Mouse (Mus musculus) embryonic facial prominence, embryonic 10.5 days (tissue): Measurements from ENCODE around the gene Lpcat2b. TPM values are rescaled to one million over a fixed set of nuclear protein-coding genes. Genes with fewer than 3 reads are reported as not detected.

Source experiments
- DNase-seq: peaks from one replicate; pipeline ENCODE4 v3.0.0-alpha.2; 2017; ENCODE audit warnings: low spot score
- H3K27ac ChIP-seq: fragments of 300-500 bp; sonication (generic); replicated peaks from 2 replicates; pipeline ENCODE4 v1.5.1; 2016; ENCODE audit warnings: mild to moderate bottlenecking
- H3K27me3 ChIP-seq: fragments of 300-500 bp; sonication (generic); replicated peaks from 2 replicates; pipeline ENCODE4 v1.6.1; 2016; ENCODE audit warnings: low read depth, mild to moderate bottlenecking; ENCODE audit not compliant: poor library complexity, severe bottlenecking
- H3K36me3 ChIP-seq: fragments of 300-500 bp; sonication (generic); replicated peaks from 2 replicates; pipeline ENCODE4 v1.6.1; 2016; ENCODE audit warnings: mild to moderate bottlenecking, moderate library complexity
- H3K4me1 ChIP-seq: fragments of 300-500 bp; sonication (generic); 2 replicates; pipeline ENCODE4 v1.6.1; 2016
- H3K4me3 ChIP-seq: fragments of 300-500 bp; sonication (generic); 2 replicates; pipeline ENCODE4 v1.5.1; 2016; ENCODE audit warnings: mild to moderate bottlenecking, moderate library complexity
- H3K9me3 ChIP-seq: fragments of 300-500 bp; sonication (generic); 2 replicates; pipeline ENCODE4 v1.6.1; 2016; ENCODE audit warnings: mild to moderate bottlenecking
- WGBS: fragments of 180-500 bp; shearing (Covaris S2); methylation state at CpG from one replicate; pipeline ENCODE4 v1.1.7; 2016; 5-methylcytosine and 5-hydroxymethylcytosine counted together
- polyA plus RNA-seq: library from polyadenylated mRNA; unstranded; fragments of >200 nt; fragmentation: Nextera tagmentation; extraction: Ambion mirVana; gene quantifications from 2 replicates; pipeline ENCODE4 v1.2.1, GENCODE M21; 2016

The Lpcat2b gene
- polyA plus RNA-seq, 1 experiment from 2014 or later = not detected

DNA sequence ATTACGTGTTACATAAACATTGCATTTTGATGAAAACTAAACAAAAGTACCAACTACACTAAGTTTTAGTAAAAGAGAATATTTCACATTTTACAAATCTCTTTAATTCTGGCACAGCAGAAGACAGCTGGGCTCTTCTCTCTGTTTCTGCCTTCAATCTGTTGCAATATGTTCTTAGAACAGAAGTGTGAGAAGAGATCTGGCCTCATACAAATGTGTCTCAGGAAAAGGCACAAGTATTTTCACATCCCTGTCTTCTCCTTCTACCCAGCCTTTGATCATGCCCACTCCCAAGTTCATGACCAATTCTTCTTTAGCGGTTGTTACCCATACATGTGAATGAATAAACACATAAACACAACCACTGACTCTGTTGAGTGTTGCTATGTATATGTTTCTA lies 16.3 kb upstream of the Lpcat2b start:
- no peak overlapping the region for H3K27ac ChIP-seq
- H3K4me1 ChIP-seq = peaks cover 11% of the 10 kb centered on the region
- H3K36me3 ChIP-seq = no peaks in the 10 kb centered on the region
- no peaks in the 10 kb centered on the region for H3K9me3 ChIP-seq
- no peaks in the 10 kb centered on the region for H3K27me3 ChIP-seq
- DNase-seq = no peak
- 78% methylated on average over 2 of the region's 2 CpGs for WGBS
- H3K4me3 ChIP-seq = no peak overlapping the region

DNA sequence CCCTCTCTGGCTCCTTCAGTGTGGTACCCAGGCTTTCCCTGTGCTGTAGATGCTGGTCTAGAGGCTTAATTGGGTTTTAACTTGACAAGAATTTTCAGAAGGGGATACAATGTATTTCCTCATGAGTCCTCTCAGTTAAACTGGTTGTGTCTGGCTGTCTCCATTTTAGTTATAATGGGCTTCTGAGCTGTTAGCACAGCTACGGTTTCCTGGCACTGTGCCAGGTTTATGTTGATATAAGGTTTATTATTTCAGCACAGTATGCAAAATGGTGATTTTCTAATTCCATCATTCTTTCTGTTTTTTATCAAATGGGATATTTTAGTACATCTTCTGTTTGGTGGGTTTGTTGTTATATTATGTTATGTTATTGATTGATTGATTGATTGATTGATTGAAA lies 9.7 kb upstream of the Lpcat2b start:
- WGBS = 81% methylated on average over 1 of the region's 1 CpGs
- no peaks in the 10 kb centered on the region for H3K9me3 ChIP-seq
- no peak overlapping the region for H3K27ac ChIP-seq
- H3K4me1 ChIP-seq = no peaks in the 10 kb centered on the region
- no peaks in the 10 kb centered on the region for H3K27me3 ChIP-seq
- no peak for DNase-seq
- no peaks in the 10 kb centered on the region for H3K36me3 ChIP-seq
- no peak overlapping the region for H3K4me3 ChIP-seq

GRCm38 (mm10) chr5:107434001-107434400 lies 2.7 kb downstream of the Lpcat2b start:
- 82% methylated on average over 5 of the region's 5 CpGs for WGBS

GRCm38 (mm10) chr5:107436185-107436584 lies 4.8 kb downstream of the Lpcat2b start:
- Histone ChIP-seq H3K27me3 (no peaks in the 10 kb centered on the region), H3K9me3 (no peaks in the 10 kb centered on the region), H3K36me3 (no peaks in the 10 kb centered on the region), H3K4me1 (peaks cover 12% of the 10 kb centered on the region), H3K4me3 (no peak overlapping the region), H3K27ac (no peak overlapping the region)
- no peak for DNase-seq
- WGBS = 85% methylated on average over 6 of the region's 6 CpGs

More at GRCm38 (mm10) chr5:107434001-107434400, 2.7 kb downstream of the Lpcat2b start:
- Histone ChIP-seq H3K27me3 (no peaks in the 10 kb centered on the region), H3K36me3 (no peaks in the 10 kb centered on the region), H3K27ac (no peak overlapping the region), H3K9me3 (no peaks in the 10 kb centered on the region), H3K4me3 (no peak overlapping the region), H3K4me1 (peaks cover 12% of the 10 kb centered on the region)
- DNase-seq = no peak

DNA sequence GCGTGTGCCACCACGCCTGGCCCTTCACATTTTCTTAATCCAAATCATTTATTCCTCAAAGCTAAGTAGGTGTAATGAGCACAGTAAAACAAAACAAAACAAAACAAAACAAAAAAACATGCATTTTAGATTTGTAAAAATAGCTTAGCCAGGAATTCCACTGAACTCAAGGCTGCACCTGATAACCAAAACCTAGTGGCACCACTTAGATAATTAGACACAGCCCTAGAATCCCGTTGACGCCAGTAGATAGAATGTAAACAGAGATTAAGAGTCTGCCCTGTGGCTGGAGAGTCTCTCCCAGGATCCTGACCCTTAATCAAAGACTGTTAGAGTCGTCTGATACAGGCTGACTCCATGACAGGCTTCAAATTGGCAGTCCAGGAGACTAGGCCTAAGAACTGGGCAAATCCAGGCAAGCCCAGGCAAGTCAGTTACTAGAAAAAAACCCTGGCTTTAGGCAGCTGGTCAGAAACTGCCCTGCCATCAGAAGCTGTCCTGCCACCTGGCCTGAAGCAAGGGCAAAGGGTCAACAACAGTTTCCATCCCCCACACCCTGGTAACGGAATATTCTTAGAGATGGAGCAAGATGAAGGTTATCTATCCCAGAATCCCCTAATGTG lies 5.3 kb downstream of the Lpcat2b start:
- DNase-seq = no peak
- H3K4me3 ChIP-seq = 0 out of 2 replicates have a peak overlapping the region, but pooled peaks have one; percentile 90
- WGBS = 69% methylated on average over 6 of the region's 6 CpGs

DNA sequence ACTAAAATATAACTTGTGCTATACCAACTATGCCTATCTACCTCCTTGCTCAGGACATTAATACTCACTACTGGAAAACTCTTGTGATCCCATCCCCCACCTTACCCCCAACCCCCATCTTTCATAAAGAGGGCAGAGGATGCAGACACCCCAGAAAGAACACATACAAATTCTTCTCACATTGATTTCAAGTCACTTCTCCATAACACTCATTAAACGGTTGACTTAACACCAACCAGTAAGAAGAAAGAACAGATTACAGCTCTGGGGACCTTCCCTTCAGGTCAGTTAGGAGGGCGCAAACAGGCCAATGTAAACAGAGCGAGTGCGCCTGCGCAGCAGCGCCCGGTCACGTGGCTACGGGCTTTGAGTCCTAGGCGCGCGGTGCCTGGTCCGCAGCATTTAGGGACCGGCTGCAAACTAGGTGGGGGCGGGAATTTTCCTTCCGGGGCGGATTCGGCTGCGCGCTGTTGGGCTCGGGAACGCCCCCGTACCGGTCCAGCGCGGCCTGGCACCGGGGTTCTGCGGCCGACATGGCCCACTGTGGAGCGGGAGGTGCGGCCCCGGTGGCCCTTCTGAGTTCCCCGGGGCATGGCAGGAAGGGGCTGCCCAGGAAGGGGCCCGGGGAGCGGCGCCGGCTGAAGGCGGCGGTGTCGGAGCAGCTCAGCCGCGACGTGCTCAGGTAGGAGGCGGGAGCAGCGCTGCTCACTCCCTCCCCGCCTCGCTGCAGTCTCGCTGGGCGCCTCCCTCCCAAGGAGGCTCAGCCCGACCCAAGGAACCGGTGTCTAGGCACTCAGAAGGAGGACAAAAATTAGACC lies 6.3 kb downstream of the Lpcat2b start, which contains the start of gene Btbd8:
Gene Btbd8 (plus strand): TSS at position 534 of the 818 bp plus-strand sequence.
- under 1% methylated on average over 51 of the region's 51 CpGs for WGBS
- peak within 1 kb of the TSS; percentile 97 for H3K27ac ChIP-seq
- no peaks in the 10 kb centered on the region for H3K27me3 ChIP-seq
- no peaks in the 10 kb centered on the region for H3K36me3 ChIP-seq
- DNase-seq = peak; percentile 96
- no peaks in the 10 kb centered on the region for H3K9me3 ChIP-seq
- peak within 1 kb of the TSS; percentile 90 for H3K4me3 ChIP-seq
- H3K4me1 ChIP-seq = peaks cover 12% of the 10 kb centered on the region

More for the DNA sequence above, 5.3 kb downstream of the Lpcat2b start:
- H3K36me3 ChIP-seq = no peaks in the 10 kb centered on the region
- no peaks in the 10 kb centered on the region for H3K9me3 ChIP-seq
- peaks cover 12% of the 10 kb centered on the region for H3K4me1 ChIP-seq
- H3K27me3 ChIP-seq = no peaks in the 10 kb centered on the region
- H3K27ac ChIP-seq = peak overlapping the region; percentile 97

- 26% methylated on average over 7 of the region's 7 CpGs for WGBS
- Histone ChIP-seq H3K9me3 (no peaks in the 10 kb centered on the region), H3K4me3 (peak overlapping the region; percentile 90), H3K4me1 (peaks cover 12% of the 10 kb centered on the region), H3K27ac (peak overlapping the region; percentile 97), H3K27me3 (no peaks in the 10 kb centered on the region), H3K36me3 (no peaks in the 10 kb centered on the region)
- no peak for DNase-seq
Measured at GRCm38 (mm10) chr5:107438353-107438752, 7.0 kb downstream of the Lpcat2b start.

GRCm38 (mm10) chr5:107441881-107442280 lies 10.5 kb downstream of the Lpcat2b start:
- no peaks in the 10 kb centered on the region for H3K27me3 ChIP-seq
- H3K27ac ChIP-seq = no peak overlapping the region
- 82% methylated on average over 5 of the region's 5 CpGs for WGBS
- no peak overlapping the region for H3K4me3 ChIP-seq
- H3K36me3 ChIP-seq = no peaks in the 10 kb centered on the region; the same call in 1 of the 2 replicates
- H3K4me1 ChIP-seq = peaks cover 11% of the 10 kb centered on the region
- DNase-seq = no peak
- no peaks in the 10 kb centered on the region for H3K9me3 ChIP-seq

- 92% methylated on average over 4 of the region's 4 CpGs for WGBS
- Histone ChIP-seq H3K27me3 (no peaks in the 10 kb centered on the region), H3K9me3 (no peaks in the 10 kb centered on the region), H3K36me3 (no peaks in the 10 kb centered on the region; the same call in 1 of the 2 replicates), H3K27ac (no peak overlapping the region), H3K4me3 (no peak overlapping the region), H3K4me1 (no peaks in the 10 kb centered on the region)
- DNase-seq = no peak
Measured at GRCm38 (mm10) chr5:107444251-107444650, 12.9 kb downstream of the Lpcat2b start.

GRCm38 (mm10) chr5:107447977-107448376 lies 16.6 kb downstream of the Lpcat2b start:
- no peak overlapping the region for H3K27ac ChIP-seq
- DNase-seq = no peak
- no peaks in the 10 kb centered on the region for H3K4me1 ChIP-seq
- no peak overlapping the region for H3K4me3 ChIP-seq
- H3K9me3 ChIP-seq = no peaks in the 10 kb centered on the region
- 88% methylated on average over 4 of the region's 4 CpGs for WGBS
- no peaks in the 10 kb centered on the region for H3K27me3 ChIP-seq
- H3K36me3 ChIP-seq = no peaks in the 10 kb centered on the region; the same call in 1 of the 2 replicates

GRCm38 (mm10) chr5:107448784-107449183 lies 17.4 kb downstream of the Lpcat2b start:
- Histone ChIP-seq H3K4me3 (no peak overlapping the region), H3K27ac (no peak overlapping the region), H3K4me1 (no peaks in the 10 kb centered on the region), H3K9me3 (no peaks in the 10 kb centered on the region), H3K36me3 (no peaks in the 10 kb centered on the region; the same call in none of the 2 replicates), H3K27me3 (no peaks in the 10 kb centered on the region)
- 90% methylated on average over 4 of the region's 4 CpGs for WGBS
- DNase-seq = no peak

DNA sequence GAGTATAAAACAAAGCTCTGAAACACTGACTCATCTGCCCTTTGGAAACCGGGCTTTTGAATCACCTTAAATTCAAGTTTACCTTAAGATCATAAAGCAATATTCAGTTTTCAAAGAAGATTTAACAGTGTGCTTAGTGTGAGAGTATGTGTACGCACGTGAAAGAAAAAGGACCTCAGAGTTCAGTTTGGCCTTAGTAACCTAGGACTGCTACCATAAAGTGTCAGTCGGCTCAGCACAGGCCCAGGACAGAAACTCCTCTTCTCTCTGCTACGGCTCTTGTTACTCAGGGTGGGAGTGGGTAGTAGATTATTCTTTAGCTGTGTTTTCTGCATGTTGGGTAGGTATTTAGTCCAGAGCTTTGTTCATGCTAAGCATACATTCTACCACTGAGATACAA lies 18.3 kb downstream of the Lpcat2b start:
- WGBS = 93% methylated on average over 5 of the region's 5 CpGs
- Histone ChIP-seq H3K4me3 (no peak overlapping the region), H3K27me3 (no peaks in the 10 kb centered on the region), H3K27ac (no peak overlapping the region), H3K4me1 (no peaks in the 10 kb centered on the region), H3K36me3 (no peaks in the 10 kb centered on the region; the same call in none of the 2 replicates), H3K9me3 (no peaks in the 10 kb centered on the region)
- DNase-seq = no peak

DNA sequence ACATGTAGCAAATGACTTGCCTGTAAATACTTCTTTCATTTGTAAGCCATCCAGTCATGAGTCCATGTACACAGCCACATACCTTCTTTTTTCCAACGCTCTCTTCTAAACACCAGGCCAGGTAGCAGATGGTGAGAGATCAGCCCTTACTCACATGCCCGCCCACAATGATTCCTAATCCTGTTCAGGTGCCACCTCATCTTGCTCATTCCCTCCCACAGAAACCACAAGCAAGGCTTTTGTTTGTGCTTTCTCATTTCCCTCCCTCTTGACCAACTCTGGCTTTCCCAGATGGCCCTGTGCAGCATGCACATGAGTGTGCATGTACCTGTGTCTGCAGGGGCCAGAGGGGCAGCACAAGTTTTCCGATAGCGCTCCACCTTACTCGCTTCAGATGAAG lies 18.9 kb downstream of the Lpcat2b start:
- no peak overlapping the region for H3K4me3 ChIP-seq
- H3K27ac ChIP-seq = no peak overlapping the region
- no peaks in the 10 kb centered on the region for H3K27me3 ChIP-seq
- H3K4me1 ChIP-seq = no peaks in the 10 kb centered on the region
- 95% methylated on average over 5 of the region's 5 CpGs for WGBS
- no peaks in the 10 kb centered on the region; the same call in none of the 2 replicates for H3K36me3 ChIP-seq
- no peaks in the 10 kb centered on the region for H3K9me3 ChIP-seq
- no peak for DNase-seq
